Mouse (Mus musculus): ENCODE measurements around the gene Olfr202.

GRCm38 (mm10) chr16:59280542-59280941 is 6.1 kb downstream of the Olfr202 start:
- no peak for TF ChIP-seq EP300 (optimal IDR thresholded peaks at IDR 0.05)
- no peak for TF ChIP-seq CTCF (IDR thresholded peaks at IDR 0.05; ENCODE audit: low read depth)

Measured in stomach, postnatal 0 days (tissue).